Mouse (Mus musculus) spleen, adult 12 weeks (tissue): ENCODE measurements around the gene Gpc6.

ENCODE experiments used
- DNase-seq: peaks from one replicate; pipeline ENCODE4 v3.0.0; 2022; ENCODE audit warnings: low spot score

Gene Gpc6

GRCm38 (mm10) chr14:117239694-117240427 is 314.7 kb downstream of the Gpc6 start:
- DNase-seq = no peak

GRCm38 (mm10) chr14:117245631-117246030 is 320.5 kb downstream of the Gpc6 start:
- no peak for DNase-seq

GRCm38 (mm10) chr14:117256192-117256591 is 331.1 kb downstream of the Gpc6 start:
- no peak for DNase-seq

DNA sequence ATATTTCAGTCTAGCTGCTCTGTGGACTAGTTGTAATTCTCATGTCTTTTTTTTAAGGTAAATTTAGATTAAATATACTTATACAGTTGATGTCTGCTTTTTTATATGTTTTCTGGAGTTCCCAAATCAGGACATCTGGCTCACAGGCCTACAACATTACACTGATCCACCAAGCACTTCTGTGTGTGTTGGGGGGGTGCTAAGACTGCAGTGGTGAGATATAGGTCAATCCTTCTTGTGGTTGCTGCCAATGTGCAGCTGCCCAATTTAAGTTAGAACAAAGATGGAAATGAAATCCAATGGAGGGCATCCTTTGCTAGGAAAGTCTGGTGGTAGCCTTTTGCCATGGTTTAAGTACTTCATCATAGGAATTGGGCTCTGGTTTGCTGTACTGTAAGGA is 340.5 kb downstream of the Gpc6 start:
- no peak for DNase-seq

DNA sequence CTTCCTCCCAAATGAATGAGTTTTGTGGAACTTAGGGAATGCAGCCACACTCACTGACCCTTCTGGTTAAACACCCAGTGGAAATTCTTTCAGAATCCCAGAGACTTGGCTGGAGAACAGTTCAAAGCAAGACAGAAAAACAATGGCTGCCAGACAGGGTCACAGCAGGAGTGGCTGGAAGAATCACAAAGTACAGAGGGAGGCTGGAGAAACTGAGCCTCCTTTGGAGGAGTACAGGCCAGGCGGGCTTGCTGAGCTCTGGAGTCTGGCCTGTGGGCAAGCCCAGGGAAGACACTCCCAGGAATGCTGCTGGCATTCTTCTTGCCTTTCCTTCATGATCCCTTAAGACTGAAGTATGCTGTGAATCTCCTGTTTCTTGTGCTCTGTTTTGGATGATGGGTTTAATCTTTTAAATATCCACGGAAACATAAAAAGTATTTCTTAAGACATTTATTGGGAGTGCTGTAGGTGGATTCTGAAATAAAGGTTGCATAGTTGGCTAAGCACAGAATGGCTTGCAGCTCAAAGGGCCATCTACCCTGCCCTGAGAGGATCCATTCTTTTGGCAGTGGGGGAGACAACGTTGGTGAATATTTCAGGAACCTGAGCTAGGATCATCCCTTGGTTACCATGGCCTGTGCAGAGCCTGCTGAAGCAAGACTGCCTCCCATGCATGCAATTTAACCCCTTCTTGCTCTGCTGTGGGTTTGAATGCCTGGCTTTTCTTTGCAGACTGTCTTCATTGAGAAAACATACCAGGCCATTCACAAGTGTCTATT is 342.9 kb downstream of the Gpc6 start:
- DNase-seq = no peak

- DNase-seq = no peak
These were observed 358.5 kb downstream of the Gpc6 start for GRCm38 (mm10) chr14:117283631-117284030.

DNA sequence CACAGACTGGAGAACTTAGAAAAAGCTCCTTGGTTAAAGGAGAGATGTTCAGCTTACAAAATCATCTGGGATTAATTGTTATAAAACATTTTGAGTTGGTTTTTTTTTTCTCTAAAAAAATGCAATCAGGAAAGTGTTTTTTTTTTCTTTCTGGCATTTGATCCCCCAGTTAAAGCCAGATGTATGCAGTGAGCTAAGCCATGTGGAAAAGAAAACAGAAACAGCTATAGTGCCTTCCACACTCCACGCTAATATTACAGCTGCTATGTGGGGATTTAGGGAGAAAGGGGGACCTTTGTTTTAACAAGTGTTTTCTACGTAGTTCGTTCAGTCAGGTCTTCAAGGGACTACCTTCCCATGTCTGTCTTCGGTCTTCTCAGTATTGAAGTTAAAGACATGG is 368.6 kb downstream of the Gpc6 start:
- DNase-seq = no peak

GRCm38 (mm10) chr14:117296207-117296838 is 371.2 kb downstream of the Gpc6 start:
- no peak for DNase-seq

GRCm38 (mm10) chr14:117301019-117301418 is 375.9 kb downstream of the Gpc6 start:
- no peak for DNase-seq

- DNase-seq = no peak
These were observed 379.0 kb downstream of the Gpc6 start for GRCm38 (mm10) chr14:117303901-117304722.

GRCm38 (mm10) chr14:117304723-117305010 is 379.6 kb downstream of the Gpc6 start:
- no peak for DNase-seq

GRCm38 (mm10) chr14:117309997-117310520 is 384.9 kb downstream of the Gpc6 start:
- no peak for DNase-seq

DNA sequence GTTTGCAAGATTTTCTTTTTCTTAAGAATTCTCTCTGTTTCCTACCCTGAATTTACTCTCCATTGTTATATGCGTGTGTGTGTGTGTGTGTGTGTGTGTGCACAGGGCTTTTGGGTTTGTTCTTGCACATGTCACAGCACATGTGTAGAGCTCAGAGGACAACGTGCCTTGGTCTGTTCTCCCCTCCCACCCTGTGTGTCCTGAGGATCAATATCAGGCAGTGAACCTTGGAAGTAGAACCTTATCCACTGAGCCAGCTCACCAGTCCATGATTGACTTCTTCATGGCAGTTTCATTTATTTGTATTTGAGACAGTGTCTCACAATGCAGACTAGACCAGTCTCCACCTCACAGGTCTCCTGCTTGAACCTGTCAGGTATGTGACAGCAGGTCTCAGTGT is 399.1 kb downstream of the Gpc6 start:
- no peak for DNase-seq

GRCm38 (mm10) chr14:117332256-117332655 is 407.1 kb downstream of the Gpc6 start:
- DNase-seq = no peak

DNA sequence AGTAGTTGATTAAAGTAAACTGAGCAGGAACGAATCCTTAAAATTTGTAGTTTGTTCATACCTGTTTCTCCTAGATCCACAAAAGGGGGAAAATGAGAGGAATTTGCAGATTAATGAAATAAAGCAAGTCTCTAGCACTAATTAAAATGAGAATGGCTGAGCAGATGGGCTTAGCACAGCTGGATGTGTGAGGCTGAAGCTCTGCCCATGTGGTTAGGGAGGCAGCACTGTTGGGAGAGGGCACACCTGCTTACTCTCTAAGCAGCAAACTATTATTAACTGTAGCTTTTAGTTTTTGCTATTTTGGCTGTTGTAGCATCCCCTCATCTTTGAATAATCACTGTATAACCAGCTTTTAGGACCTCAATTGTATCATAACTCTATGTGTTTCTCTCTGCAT is 412.2 kb downstream of the Gpc6 start:
- DNase-seq = no peak

DNA sequence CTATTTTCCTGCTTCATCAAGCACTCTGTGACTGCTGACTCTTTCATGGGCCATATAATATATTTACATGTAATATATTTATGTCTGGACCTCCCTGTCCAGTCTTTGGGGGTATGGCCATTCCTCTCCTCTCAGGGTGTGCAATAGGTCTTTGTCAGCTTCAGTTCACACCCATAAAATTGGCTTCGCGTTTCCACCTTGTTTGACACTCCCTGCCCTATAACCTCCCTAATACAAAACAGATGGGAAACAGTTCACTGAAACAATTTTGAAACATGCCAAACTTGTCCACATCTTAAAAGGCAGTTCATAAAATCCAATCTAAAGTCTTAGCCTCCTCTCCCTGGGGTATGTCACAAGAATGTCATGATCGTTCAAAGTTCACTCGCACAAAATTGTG is 415.4 kb downstream of the Gpc6 start:
- no peak for DNase-seq

DNA sequence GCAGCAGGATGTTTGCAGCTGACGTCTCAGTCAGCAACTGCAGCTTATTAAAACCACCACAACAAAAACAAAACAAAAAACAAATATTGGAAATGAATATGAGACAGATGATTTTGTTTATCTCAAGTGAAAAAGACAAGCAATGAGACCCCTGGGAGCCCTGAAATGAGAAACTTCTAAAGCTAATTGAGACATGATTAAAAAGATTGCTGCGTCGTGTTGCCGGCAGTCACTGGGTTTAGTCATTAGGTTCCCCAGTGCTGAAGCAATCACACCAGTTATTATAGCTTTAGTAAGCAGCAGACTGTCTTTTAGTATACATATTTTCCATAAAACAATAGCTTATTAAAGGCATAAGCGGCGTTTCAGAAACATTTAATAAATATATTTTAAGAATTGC is 419.4 kb downstream of the Gpc6 start:
- DNase-seq = no peak

GRCm38 (mm10) chr14:117346372-117346885 is 421.3 kb downstream of the Gpc6 start:
- no peak for DNase-seq

- DNase-seq = no peak
These were observed 426.2 kb downstream of the Gpc6 start for GRCm38 (mm10) chr14:117351296-117351695.

- no peak for DNase-seq
These were observed 436.2 kb downstream of the Gpc6 start for GRCm38 (mm10) chr14:117361155-117361964.

GRCm38 (mm10) chr14:117361965-117362309 is 436.8 kb downstream of the Gpc6 start:
- DNase-seq = no peak
